Mouse (Mus musculus) kidney, adult 18-20 months (tissue): ENCODE data around the gene F10.
"Not testable (repeated sequence)": the region's sequence is repeated elsewhere in the genome, so short reads cannot be mapped to it uniquely, and the experiment has no call there.

Experiments
- DNase-seq: peaks from one replicate; pipeline ENCODE4 v3.0.0; 2021

Gene F10

DNA sequence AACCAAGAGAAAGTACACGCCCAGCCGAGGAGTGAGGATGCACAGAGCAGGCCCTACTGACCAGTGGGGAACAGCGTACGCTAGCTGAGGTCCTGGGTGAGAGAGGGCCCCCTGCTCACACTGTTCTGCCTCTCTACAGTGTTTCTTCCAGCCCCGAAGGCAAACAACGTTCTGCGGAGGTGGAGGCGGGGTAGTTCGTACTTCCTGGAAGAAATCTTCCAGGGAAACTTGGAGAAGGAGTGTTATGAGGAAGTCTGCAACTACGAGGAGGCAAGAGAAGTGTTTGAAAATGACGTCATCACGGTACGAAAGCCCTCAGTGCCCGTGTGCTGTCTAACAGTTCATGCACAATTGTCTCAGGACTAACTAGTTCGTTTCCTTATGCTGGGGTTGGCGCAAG is 26.0 kb downstream of the F10 start:
- no peak for DNase-seq

DNA sequence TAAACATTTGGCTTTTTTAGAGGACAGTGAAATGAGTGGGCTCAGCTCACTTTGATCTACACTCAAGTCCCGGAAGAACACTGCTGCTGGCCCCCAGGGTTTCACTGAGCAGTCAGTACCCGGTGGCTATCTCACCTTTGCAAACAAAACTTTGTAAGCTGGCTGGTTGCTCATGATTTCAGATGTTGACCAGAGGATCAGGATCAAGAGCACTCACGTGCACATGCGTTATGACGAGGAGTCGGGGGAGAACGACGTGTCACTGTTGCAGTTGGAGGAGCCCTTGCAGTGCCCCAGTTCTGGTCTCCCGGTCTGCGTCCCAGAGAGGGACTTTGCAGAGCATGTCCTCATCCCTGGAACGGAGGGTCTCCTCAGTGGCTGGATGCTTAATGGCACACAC is 36.1 kb downstream of the F10 start:
- DNase-seq: no peak

GRCm38 (mm10) chr8:13075044-13075443 is 37.9 kb downstream of the F10 start:
- DNase-seq: no peak

GRCm38 (mm10) chr8:13075579-13075978 is 38.5 kb downstream of the F10 start:
- DNase-seq: not testable (repeated sequence)

GRCm38 (mm10) chr8:13077542-13077941 is 40.4 kb downstream of the F10 start:
- no peak for DNase-seq

- peak; percentile 91 for DNase-seq
Measured at GRCm38 (mm10) chr8:13104691-13105086, 67.6 kb downstream of the F10 start.

DNA sequence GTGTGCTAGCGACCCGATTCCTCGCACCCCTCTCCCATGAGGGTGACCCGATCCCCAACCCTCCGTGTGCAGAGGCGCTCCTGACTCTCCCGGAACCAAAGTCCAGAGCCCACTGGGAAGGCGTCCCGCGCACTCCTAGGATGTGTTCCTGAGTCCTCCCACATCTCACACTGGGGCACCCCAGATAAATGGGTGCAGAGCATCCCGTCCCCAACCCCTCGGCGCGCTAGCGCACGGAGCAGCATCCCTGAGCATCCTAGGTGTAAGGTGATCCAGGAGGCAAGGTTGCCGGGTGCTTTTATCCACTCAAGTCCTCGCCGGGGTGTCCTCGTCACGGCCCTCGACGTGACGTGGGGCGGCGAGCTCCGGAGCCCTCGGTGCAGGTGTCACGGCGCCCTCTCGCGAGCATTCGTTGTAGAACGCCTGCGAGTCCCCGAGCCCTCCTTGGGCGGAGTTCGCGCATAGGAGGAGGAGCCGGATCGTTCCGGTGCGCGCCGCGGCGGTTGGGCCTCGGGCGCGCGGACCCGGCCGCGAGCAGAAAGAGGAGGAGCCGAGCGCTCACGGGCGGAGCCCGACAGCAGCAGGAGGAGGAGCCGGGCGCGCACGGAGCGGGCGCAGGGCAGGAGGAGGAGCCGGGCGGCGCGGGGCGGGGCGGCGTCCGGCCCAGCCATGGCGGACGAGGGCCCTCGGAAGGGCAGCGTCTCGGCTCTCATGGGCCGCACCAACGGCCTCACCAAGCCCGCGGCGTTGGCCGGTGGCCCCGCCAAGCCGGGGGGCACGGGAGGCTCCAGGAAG is 68.2 kb downstream of the F10 start, which contains the start of the genes Pcid2 and Cul4a:
Gene Pcid2, minus strand, starts transcription at position 373 of the 795 bp plus-strand sequence.
Gene Cul4a, plus strand, starts transcription at position 535 of the 795 bp plus-strand sequence.
- DNase-seq: peak; percentile 95

DNA sequence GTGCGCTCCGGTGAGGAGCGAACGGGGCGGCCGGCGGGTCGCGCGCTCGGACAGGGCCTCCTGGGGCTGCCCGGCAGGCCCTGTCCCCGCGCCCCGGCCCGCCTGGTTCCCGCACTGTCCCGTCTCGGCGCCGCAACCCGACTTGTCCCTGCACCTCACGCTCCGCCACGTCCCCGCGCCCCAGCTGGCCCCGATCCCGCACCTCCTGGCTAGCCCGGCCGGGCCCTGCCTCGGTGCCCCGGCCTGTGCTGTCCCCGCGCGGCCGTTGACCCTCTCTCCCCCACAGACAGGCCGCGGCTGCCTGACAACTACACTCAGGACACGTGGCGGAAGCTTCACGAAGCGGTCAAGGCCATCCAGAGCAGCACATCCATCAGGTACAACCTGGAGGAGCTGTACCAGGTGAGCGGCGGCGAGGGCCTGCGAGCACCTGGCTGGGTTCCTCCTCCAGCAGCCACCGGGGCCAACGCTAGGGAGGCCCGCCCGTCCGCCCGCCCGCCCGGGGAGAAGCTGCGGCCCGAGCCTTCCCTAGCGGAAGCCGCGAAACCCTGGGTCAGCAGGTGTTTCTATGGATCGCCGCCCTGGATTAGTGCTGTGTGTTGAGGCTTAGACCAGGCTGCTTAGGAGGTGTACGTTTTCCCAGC is 68.9 kb downstream of the F10 start:
- DNase-seq: no peak
